Mouse (Mus musculus): ENCODE measurements at regions not wholly inside any gene's neighbourhood (a gene's known extent, or its start where the extent isn't known, plus 50 kb on each side); places are given as distances from the start of the nearest gene placed in this dataset.
"Not testable (repeated sequence)": the region's sequence is repeated elsewhere in the genome, so short reads cannot be mapped to it uniquely, and the experiment has no call there.

GRCm38 (mm10) chr5:26586108-26586507 lies 230.9 kb upstream of the Dpp6 start:
- no peak for DNase-seq (ENCODE audit: low spot score)

- DNase-seq (ENCODE audit: low spot score), result no peak
Measured at GRCm38 (mm10) chr5:26590886-26591285, 226.1 kb upstream of the Dpp6 start.

- DNase-seq (ENCODE audit: low spot score), result no peak
Measured at GRCm38 (mm10) chr5:26592341-26592740, 224.7 kb upstream of the Dpp6 start.

DNA sequence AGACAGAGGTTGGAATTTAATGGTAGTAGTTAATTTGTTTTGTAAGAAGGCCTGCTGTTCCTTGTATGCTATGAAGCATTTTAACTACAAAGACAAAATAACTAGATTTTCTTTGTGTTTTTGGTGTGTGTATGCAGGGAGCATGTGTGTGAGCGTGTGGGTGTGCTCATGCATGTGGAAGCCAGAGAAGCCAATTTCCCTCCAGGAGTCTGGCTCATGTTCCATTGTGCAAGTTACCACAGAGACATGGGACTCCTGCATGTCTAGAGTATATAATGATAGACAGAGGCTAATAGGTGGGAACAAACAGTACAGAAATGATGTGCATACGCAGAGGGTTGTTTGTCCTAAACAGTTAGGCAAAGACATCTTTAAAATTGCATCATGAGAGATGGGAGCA lies 219.0 kb upstream of the Dpp6 start:
- DNase-seq (ENCODE audit: low spot score), result no peak

DNA sequence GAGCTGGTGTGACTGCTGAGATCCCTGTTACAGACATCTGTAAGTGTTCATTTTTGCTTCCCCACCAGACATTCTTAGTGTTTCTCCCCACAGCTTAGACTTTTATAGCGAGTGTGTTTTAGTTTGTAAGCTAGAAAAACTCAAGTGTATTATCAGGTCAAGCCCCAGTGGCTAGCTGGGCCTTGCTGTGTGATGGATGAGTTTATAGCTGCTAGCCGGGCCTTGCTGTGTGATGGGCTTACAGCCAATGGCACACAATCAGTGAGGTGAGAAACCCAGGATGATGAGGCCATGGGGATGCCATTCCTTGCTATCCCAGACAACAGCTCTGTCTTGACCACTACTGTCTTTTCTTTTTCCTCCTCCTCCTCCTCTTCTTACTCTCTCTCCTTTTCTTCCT lies 197.7 kb upstream of the Dpp6 start:
- no peak for DNase-seq (ENCODE audit: low spot score)

DNA sequence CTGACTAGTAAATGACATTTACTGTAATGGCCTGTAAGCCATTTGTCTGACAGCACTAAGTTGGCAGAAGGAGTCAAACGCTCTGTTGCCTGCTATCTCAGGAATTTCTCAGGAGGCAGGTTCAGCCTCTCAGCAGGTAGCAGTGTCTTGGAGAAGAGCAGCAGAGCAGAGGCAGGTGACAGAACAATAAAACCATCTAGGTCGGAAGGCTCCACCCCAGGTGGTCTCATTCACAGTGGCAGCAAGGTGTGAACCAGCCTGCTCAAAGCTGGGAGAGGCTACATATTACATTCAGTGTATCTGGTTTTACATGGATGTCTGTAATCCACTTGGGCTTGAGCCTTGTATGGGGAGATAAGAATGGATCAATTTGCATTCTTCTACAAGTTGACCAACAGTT lies 194.9 kb upstream of the Dpp6 start:
- no peak for DNase-seq (ENCODE audit: low spot score)

GRCm38 (mm10) chr5:26671478-26671877 lies 145.5 kb upstream of the Dpp6 start:
- no peak for DNase-seq (ENCODE audit: low spot score)

GRCm38 (mm10) chr5:26689775-26690174 lies 127.2 kb upstream of the Dpp6 start:
- no peak for DNase-seq (ENCODE audit: low spot score)

GRCm38 (mm10) chr5:26691121-26691520 lies 125.9 kb upstream of the Dpp6 start:
- DNase-seq (ENCODE audit: low spot score), result no peak

DNA sequence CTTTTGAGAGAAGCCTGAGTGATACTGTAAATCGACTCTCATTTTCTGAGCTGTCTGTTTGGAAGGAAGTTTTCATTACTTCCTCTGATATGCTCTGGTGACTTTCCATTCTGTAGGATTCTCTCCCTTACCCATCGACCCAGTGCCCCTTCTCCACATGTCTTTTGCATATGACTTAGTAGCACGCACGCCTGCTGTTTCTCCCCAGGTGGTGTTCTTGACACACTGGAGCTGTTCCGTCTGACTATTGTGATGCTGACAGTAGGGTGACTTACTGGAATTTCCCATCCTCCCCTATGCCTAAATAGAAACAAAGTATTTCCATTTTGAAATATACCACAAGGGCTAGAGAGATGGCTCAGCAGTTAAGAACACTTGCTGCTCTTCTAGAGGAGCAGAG lies 125.0 kb upstream of the Dpp6 start:
- DNase-seq (ENCODE audit: low spot score), result no peak

DNA sequence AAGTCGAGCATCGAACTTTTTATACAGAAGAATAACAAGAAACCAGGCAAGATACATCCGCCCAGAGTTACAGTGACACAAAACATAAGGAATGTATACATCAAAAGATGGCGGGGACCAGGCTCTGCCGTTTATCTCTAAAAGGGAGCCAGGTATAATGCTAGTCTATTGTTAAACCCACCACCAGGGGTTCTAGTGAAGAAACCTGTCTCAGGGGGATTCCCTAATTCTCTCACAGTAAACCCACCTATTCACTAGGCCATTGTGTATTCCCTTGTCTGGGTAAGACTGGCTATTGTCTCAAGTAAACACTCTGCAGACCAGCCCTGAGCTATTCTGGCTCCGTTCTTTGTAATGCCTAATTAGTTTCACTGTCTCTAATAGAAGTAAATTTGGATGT lies 113.4 kb upstream of the Dpp6 start:
- not testable (repeated sequence) for DNase-seq (ENCODE audit: low spot score)

- no peak for DNase-seq (ENCODE audit: low spot score)
Measured at GRCm38 (mm10) chr5:26707661-26708060, 109.3 kb upstream of the Dpp6 start.

- DNase-seq (ENCODE audit: low spot score), result no peak
Measured at GRCm38 (mm10) chr5:26724491-26724890, 92.5 kb upstream of the Dpp6 start.

- DNase-seq (ENCODE audit: low spot score), result no peak
Measured at GRCm38 (mm10) chr5:26725953-26726352, 91.0 kb upstream of the Dpp6 start.

DNA sequence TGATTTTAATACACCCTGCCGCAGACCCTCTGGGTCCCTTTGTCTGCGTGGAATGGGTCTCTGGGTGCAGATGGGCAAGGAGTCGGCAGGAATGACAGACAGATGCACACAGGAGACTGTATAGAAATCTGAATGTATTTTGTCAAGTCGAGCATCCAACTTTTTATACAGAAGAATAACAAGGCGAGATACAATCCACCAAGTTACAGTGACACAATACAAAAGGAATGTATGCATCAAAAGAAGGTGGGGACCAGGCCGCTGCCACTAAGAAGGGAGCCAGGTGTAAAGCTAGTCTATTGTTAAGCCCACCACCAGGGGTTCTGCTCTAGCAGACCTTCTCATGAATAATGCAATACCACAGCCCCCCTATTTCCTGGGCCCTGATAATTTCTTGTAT lies 65.8 kb upstream of the Dpp6 start:
- DNase-seq (ENCODE audit: low spot score), result not testable (repeated sequence)

GRCm38 (mm10) chr5:26751601-26752305 lies 65.2 kb upstream of the Dpp6 start:
- not testable (repeated sequence) for DNase-seq (ENCODE audit: low spot score)

- DNase-seq (ENCODE audit: low spot score), result not testable (repeated sequence)
Measured at GRCm38 (mm10) chr5:26754129-26754528, 62.9 kb upstream of the Dpp6 start.

Measured in urinary bladder, postnatal 14 days (tissue).